Mouse (Mus musculus) limb, embryonic 14.5 days (tissue): ENCODE measurements around the gene Ncstn. TPM values are rescaled to one million over a fixed set of nuclear protein-coding genes. Genes with fewer than 3 reads are reported as not detected.
A peak's percentile ranks its signal among the peaks of the same experiment; 100 is the strongest.

Source experiments
- ATAC-seq: fragments of 200-750 bp; cut with Nextera tagmentation; 2 replicates; pipeline ENCODE4 v1.8.0; 2017; ENCODE audit warnings: low read depth, moderate number of reproducible peaks, moderate TSS enrichment; ENCODE audit not compliant: low FRiP score
- DNase-seq: peaks from one replicate; pipeline ENCODE4 v3.0.0-alpha.2; 2015; ENCODE audit warnings: low spot score
- H3K27ac ChIP-seq: fragments of 300-500 bp; sonication (generic); replicated peaks from 2 replicates; pipeline ENCODE4 v1.5.1; 2014; ENCODE audit warnings: low read depth, mild to moderate bottlenecking, low read length, moderate library complexity, mixed read lengths
- H3K27me3 ChIP-seq: fragments of 300-500 bp; sonication (generic); 2 replicates; pipeline ENCODE4 v1.6.1; 2014; ENCODE audit warnings: low read length, mixed read lengths; ENCODE audit not compliant: control insufficient read depth, insufficient read depth
- H3K36me3 ChIP-seq: fragments of 300-500 bp; sonication (generic); 2 replicates; pipeline ENCODE4 v1.6.1; 2014; ENCODE audit warnings: mild to moderate bottlenecking, low read length, moderate library complexity, mixed read lengths; ENCODE audit not compliant: control insufficient read depth, insufficient read depth
- H3K4me1 ChIP-seq: fragments of 300-500 bp; sonication (generic); 2 replicates; pipeline ENCODE4 v1.6.1; 2014; ENCODE audit warnings: antibody characterized with exemption, low read length, mixed read lengths; ENCODE audit not compliant: control insufficient read depth, insufficient read depth
- H3K4me2 ChIP-seq: fragments of 300-500 bp; sonication (generic); replicated peaks from 2 replicates; pipeline ENCODE4 v1.6.1; 2014; ENCODE audit warnings: low read depth, mild to moderate bottlenecking, low read length, moderate library complexity; ENCODE audit not compliant: severe bottlenecking
- H3K4me3 ChIP-seq: fragments of 300-500 bp; sonication (generic); replicated peaks from 2 replicates; pipeline ENCODE4 v1.5.1; 2014; ENCODE audit warnings: low read length
- H3K9ac ChIP-seq: fragments of 300-500 bp; sonication (generic); 2 replicates; pipeline ENCODE4 v1.6.1; 2014; ENCODE audit warnings: mild to moderate bottlenecking, low read depth, low read length, moderate library complexity; ENCODE audit not compliant: severe bottlenecking
- H3K9me3 ChIP-seq: fragments of 300-500 bp; sonication (generic); 2 replicates; pipeline ENCODE4 v1.6.1; 2016; ENCODE audit warnings: low read length; ENCODE audit not compliant: control insufficient read depth
- POLR2A ChIP-seq: fragments of 200-500 bp; IDR thresholded peaks from 2 replicates; pipeline ENCODE4 v1.8.0; 2012; ENCODE audit warnings: inconsistent platforms, mild to moderate bottlenecking, moderate library complexity, borderline replicate concordance; ENCODE audit not compliant: insufficient read depth, insufficient read length; ENCODE audit errors: extremely low read depth
- WGBS: fragments of 180-500 bp; shearing (Covaris S2); extraction: QIAGEN DNeasy Blood & Tissue Kit; methylation state at CpG from one replicate; pipeline ENCODE4 v1.1.7; 2014; 5-methylcytosine and 5-hydroxymethylcytosine counted together
- polyA plus RNA-seq, 2 experiments: library from polyadenylated mRNA; depleted of rRNA in 1 of 2; stranded (reverse) in 1 of 2; unstranded in 1 of 2; fragments of >200 nt; fragmentation: Nextera tagmentation in 1 of 2; extraction: Ambion mirVana in 1 of 2; gene quantifications; 2 replicates each; pipeline versions ENCODE4 v1.2.1 to v1.2.3; 2012 to 2014

Ncstn gene
- polyA plus RNA-seq, 2 experiments, result 98.4 to 137 TPM

- no peak for TF ChIP-seq POLR2A
- peak within 1 kb of the TSS; percentile 92 for H3K27ac ChIP-seq
- 59% methylated on average over 21 of the region's 21 CpGs for WGBS
- H3K4me1 ChIP-seq, result peaks cover 16% of the 10 kb centered on the region
- H3K36me3 ChIP-seq, result no peaks in the 10 kb centered on the region
- ATAC-seq (no peak), DNase-seq (no peak)
- peak within 1 kb of the TSS; percentile 97 for H3K9ac ChIP-seq
- peak within 1 kb of the TSS; percentile 95 for H3K4me3 ChIP-seq
- H3K27me3 ChIP-seq, result no peaks in the 10 kb centered on the region
- peak within 1 kb of the TSS; percentile 52 for H3K4me2 ChIP-seq
- no peaks in the 10 kb centered on the region for H3K9me3 ChIP-seq
Observed at GRCm38 (mm10) chr1:172028394-172029275, 54.0 kb downstream of the Ncstn start, which contains the start of gene Vangl2. Gene Vangl2, minus strand, starts transcription at chr1:172028444.

DNA sequence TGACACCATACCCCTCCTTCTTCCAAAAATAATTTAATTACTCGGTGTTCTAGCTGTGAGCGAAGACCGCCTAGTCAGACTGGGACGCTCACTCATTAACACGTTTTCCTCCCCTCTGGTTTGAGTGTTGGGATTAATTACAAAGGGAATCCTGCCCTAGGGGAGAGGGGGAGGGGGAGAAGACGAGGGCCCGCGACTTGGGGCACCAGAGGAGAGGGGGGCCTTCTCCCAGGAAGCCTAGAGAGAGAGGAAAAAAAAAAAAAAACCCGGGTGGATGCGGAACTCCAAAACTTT is 54.8 kb downstream of the Ncstn start:
- DNase-seq (no peak), ATAC-seq (no peak)
- peak overlapping the region; percentile 95 for H3K4me3 ChIP-seq
- no peaks in the 10 kb centered on the region for H3K9me3 ChIP-seq
- H3K4me1 ChIP-seq, result peaks cover 16% of the 10 kb centered on the region
- TF ChIP-seq POLR2A, result no peak
- H3K4me2 ChIP-seq, result peak overlapping the region; percentile 52
- peak overlapping the region; percentile 97 for H3K9ac ChIP-seq
- no peaks in the 10 kb centered on the region for H3K36me3 ChIP-seq
- no peaks in the 10 kb centered on the region for H3K27me3 ChIP-seq
- H3K27ac ChIP-seq, result peak overlapping the region; percentile 92
- WGBS, result 5% methylated on average over 10 of the region's 10 CpGs

- under 1% methylated on average over 43 of the region's 54 CpGs for WGBS
- peak; percentile 54; the same call in 1 of the 2 replicates for TF ChIP-seq POLR2A
- Histone ChIP-seq H3K27me3 (no peaks in the 10 kb centered on the region), H3K4me3 (peak overlapping the region; percentile 95), H3K27ac (peak overlapping the region; percentile 92), H3K9me3 (no peaks in the 10 kb centered on the region), H3K36me3 (no peaks in the 10 kb centered on the region), H3K4me1 (peaks cover 17% of the 10 kb centered on the region), H3K9ac (peak overlapping the region; percentile 97), H3K4me2 (peak overlapping the region; percentile 52)
- DNase-seq, result peak; percentile 87
- peak; percentile 90 for ATAC-seq
Observed at GRCm38 (mm10) chr1:172027010-172027808, 55.4 kb downstream of the Ncstn start.

GRCm38 (mm10) chr1:172026201-172026901 is 56.2 kb downstream of the Ncstn start:
- peak; percentile 43; the same call in 1 of the 2 replicates for TF ChIP-seq POLR2A
- Histone ChIP-seq H3K27me3 (no peaks in the 10 kb centered on the region), H3K4me2 (peak overlapping the region; percentile 52), H3K9me3 (no peaks in the 10 kb centered on the region), H3K4me1 (peaks cover 21% of the 10 kb centered on the region), H3K36me3 (no peaks in the 10 kb centered on the region), H3K4me3 (peak overlapping the region; percentile 95), H3K9ac (peak overlapping the region; percentile 97), H3K27ac (peak overlapping the region; percentile 92)
- 2% methylated on average over 23 of the region's 23 CpGs for WGBS
- ATAC-seq, result peak; percentile 83
- DNase-seq, result peak; percentile 85
